9 mouse cellular contexts compared by ENCODE assay signal in the genomic region with DNA sequence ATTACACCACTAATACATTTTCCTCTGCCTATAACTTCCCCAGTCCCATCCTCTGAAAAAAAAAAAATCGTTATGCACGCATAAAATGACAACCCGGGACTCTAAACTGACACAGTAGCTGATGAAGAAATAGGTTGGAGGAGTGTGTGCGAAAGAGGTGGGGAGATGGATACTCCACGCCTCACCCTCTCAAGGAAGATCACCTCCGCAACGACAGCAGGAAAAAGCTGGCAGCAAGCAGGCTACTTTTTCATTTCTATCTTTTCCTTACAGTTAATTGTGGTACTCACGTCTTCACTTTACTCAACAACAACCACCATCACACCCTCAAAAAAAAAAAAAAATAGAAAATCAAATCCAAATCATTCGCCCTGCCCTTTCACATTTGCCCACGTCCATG. TPM values are rescaled to one million over a fixed set of nuclear protein-coding genes. Genes with fewer than 3 reads are reported as not detected.
DNase-seq lines count a peak whose midpoint lies in the region; ATAC-seq and TF ChIP-seq lines count a peak whose summit lies in the region.
"Had no signal": no experiment of that assay in that cellular context is flagged by ENCODE, and none has a peak within 500 bp of the region (broad histone marks: within the 10 kb centered on the region; RNA-seq: fewer than 3 reads in every experiment).

No protein-coding gene starts in this region.

- no peaks in the 10 kb centered on the region for H3K4me1 ChIP-seq in kidney, adult 2 months (ENCODE audit: control insufficient read depth, insufficient read depth, low read length)
- H3K4me1 ChIP-seq in brown adipose tissue, adult 24 weeks (ENCODE audit: control insufficient read depth, insufficient read depth, insufficient read length, low read length), result no peaks in the 10 kb centered on the region
- peaks cover 7% of the 10 kb centered on the region; the same call in 1 of the 2 replicates for H3K4me1 ChIP-seq in forebrain, embryonic 14.5 days (ENCODE audit: control insufficient read depth, insufficient read depth, low read length)
- peaks cover 19% of the 10 kb centered on the region for H3K4me1 ChIP-seq in midbrain, embryonic 10.5 days
- H3K4me1 ChIP-seq: liver, embryonic 15.5 days had no signal

- 0 out of 2 replicates have a peak, but pooled peaks cover 2% of the 10 kb centered on the region for H3K27me3 ChIP-seq in kidney, adult 2 months (replicated peaks; ENCODE audit: control insufficient read depth, insufficient read depth, low read length)
- no peaks in the 10 kb centered on the region for H3K27me3 ChIP-seq in forebrain, embryonic 14.5 days (replicated peaks; ENCODE audit: control insufficient read depth, insufficient read depth, low read length)
- peaks cover 28% of the 10 kb centered on the region for H3K27me3 ChIP-seq in midbrain, embryonic 10.5 days (ENCODE audit: low read depth, poor library complexity, severe bottlenecking)

- peak overlapping the region; percentile 74 for H3K4me2 ChIP-seq in forebrain, embryonic 14.5 days (ENCODE audit: low read length)

- no peak for TF ChIP-seq CTCF in kidney, adult 2 months (conservative IDR thresholded peaks at IDR 0.05; ENCODE audit: insufficient read depth, insufficient read length, low read depth, low read length)

- no peak for ATAC-seq in forebrain, embryonic 14.5 days

- H3K36me3 ChIP-seq in kidney, adult 2 months (ENCODE audit: control insufficient read depth, insufficient read depth, low read length), result no peaks in the 10 kb centered on the region
- H3K36me3 ChIP-seq in forebrain, embryonic 14.5 days (ENCODE audit: control insufficient read depth, insufficient read depth, low read length), result no peaks in the 10 kb centered on the region
- no peaks in the 10 kb centered on the region for H3K36me3 ChIP-seq in midbrain, embryonic 10.5 days
- H3K36me3 ChIP-seq: liver, embryonic 15.5 days had no signal

- no peaks in the 10 kb centered on the region for H3K9me3 ChIP-seq in forebrain, embryonic 14.5 days (replicated peaks; ENCODE audit: control insufficient read depth, low read length)
- no peaks in the 10 kb centered on the region for H3K9me3 ChIP-seq in midbrain, embryonic 10.5 days (replicated peaks)
- H3K9me3 ChIP-seq: liver, embryonic 15.5 days had no signal

- WGBS in kidney, adult 2 months, result 22% methylated on average over 10 of the region's 10 CpGs
- WGBS in forebrain, embryonic 14.5 days, result 19% methylated on average over 10 of the region's 10 CpGs
- 24% methylated on average over 10 of the region's 10 CpGs for WGBS in midbrain, embryonic 10.5 days

- no peak overlapping the region for H3K27ac ChIP-seq in kidney, adult 2 months (ENCODE audit: insufficient read depth, low read depth, low read length)
- H3K27ac ChIP-seq in brown adipose tissue, adult 24 weeks (replicated peaks; ENCODE audit: low read depth, low read length), result no peak overlapping the region
- peak overlapping the region; percentile 94; the same call in 1 of the 2 replicates for H3K27ac ChIP-seq in forebrain, embryonic 14.5 days (ENCODE audit: low read depth, low read length)
- H3K27ac ChIP-seq in midbrain, embryonic 10.5 days (replicated peaks), result no peak overlapping the region
- H3K27ac ChIP-seq: liver, embryonic 15.5 days had no signal

- 0 out of 2 replicates have a peak overlapping the region, but pooled peaks have one; percentile 5 for H3K4me3 ChIP-seq in kidney, adult 2 months (ENCODE audit: insufficient read depth, low read depth, low read length)
- H3K4me3 ChIP-seq in brown adipose tissue, adult 24 weeks (ENCODE audit: insufficient read depth, low read depth, low read length), result peak overlapping the region; percentile 46; the same call in 1 of the 2 replicates
- H3K4me3 ChIP-seq in forebrain, embryonic 14.5 days (ENCODE audit: low read depth, low read length), result peak overlapping the region; percentile 77
- peak overlapping the region; percentile 81 for H3K4me3 ChIP-seq in midbrain, embryonic 10.5 days
- H3K4me3 ChIP-seq: liver, embryonic 15.5 days had no signal

- H3K9ac ChIP-seq in forebrain, embryonic 14.5 days (ENCODE audit: low read length), result peak overlapping the region; percentile 92
- H3K9ac ChIP-seq: liver, embryonic 15.5 days had no signal

- no peak for DNase-seq in kidney, adult 2 months
- DNase-seq in kidney, adult 18-20 months, result no peak
- DNase-seq in forebrain, embryonic 14.5 days (ENCODE audit: low spot score), result peak; percentile 29
- peak; percentile 11 for DNase-seq in midbrain, embryonic 10.5 days (ENCODE audit: low spot score)
- DNase-seq in spleen, postnatal 4 days (ENCODE audit: low spot score in 2 of 2), result no peak
- DNase-seq in gastrocnemius, adult 8-10 months (ENCODE audit: low spot score in 2 of 2), result no peak
- no peak for DNase-seq in gastrocnemius, adult 18-20 months (ENCODE audit: low spot score)

- no peak for TF ChIP-seq POLR2A in kidney, adult 2 months (IDR thresholded peaks at IDR 0.05; ENCODE audit: low read depth, low read length)

RNA-seq across cellular contexts. Expression of gene Gabra2, which starts 0.9 kb away (rescaled TPM):
- not detected in 2 replicates for polyA plus RNA-seq in kidney, adult 2 months (2012; rRNA removed)
- 0.50 TPM in 1 of 2 replicates, not detected in the other for polyA plus RNA-seq in brown adipose tissue, adult 24 weeks (2012; ENCODE audit: insufficient read depth, insufficient read length, missing spikeins)
- polyA plus RNA-seq in forebrain, embryonic 14.5 days (2014; fragmentation: Nextera tagmentation; extraction: Ambion mirVana), result 16.4 and 26.7 TPM in 2 replicates
- polyA plus RNA-seq in midbrain, embryonic 10.5 days (2016; fragmentation: Nextera tagmentation; extraction: Ambion mirVana), result 1.7 and 4.4 TPM in 2 replicates
- under 1 TPM; 0.15 to 0.21 (median 0.17) TPM for total RNA-seq in gastrocnemius, adult 8-10 months (2022)
- total RNA-seq in gastrocnemius, adult 18-20 months (2021), result under 1 TPM in 1 of 2 experiments, not detected in 1; 0.36 TPM

Comparison
In these comparisons a context has a peak if more than half of its experiments do, and no peak if none do; other contexts are left out.
1. DNase-seq: peak in forebrain, embryonic 14.5 days (single experiment) and midbrain, embryonic 10.5 days (single experiment); none in kidney, adult 2 months (single experiment), kidney, adult 18-20 months (single experiment), spleen, postnatal 4 days (0 of 2), gastrocnemius, adult 8-10 months (0 of 2) and gastrocnemius, adult 18-20 months (single experiment).
2. H3K4me3 ChIP-seq: peak in every context shown above with its lines; median percentile 81 in midbrain, embryonic 10.5 days; 77 in forebrain, embryonic 14.5 days; 46 in brown adipose tissue, adult 24 weeks; 5 in kidney, adult 2 months.